Mouse (Mus musculus) heart, postnatal 14 days (tissue): ENCODE measurements at regions not wholly inside any gene's neighbourhood (a gene's known extent, or its start where the extent isn't known, plus 50 kb on each side); places are given as distances from the start of the nearest gene placed in this dataset.
"Not testable (repeated sequence)": the region's sequence is repeated elsewhere in the genome, so short reads cannot be mapped to it uniquely, and the experiment has no call there.

Experiments
- DNase-seq, 2 experiments: peaks; one replicate each; pipeline ENCODE4 v3.0.0; 2021 to 2022
- intact Hi-C: fragments of 180-260 bp; cut with DNase I; formaldehyde crosslinking; loops from one replicate; pipeline ENCODE4 v1.15.1; 2025
- microRNA-seq, 2 experiments: library from miRNA; unstranded; fragments of <30 nt; microRNA quantifications; one replicate each; pipeline ENCODE4 v1.2.0; 2021 to 2022

DNA sequence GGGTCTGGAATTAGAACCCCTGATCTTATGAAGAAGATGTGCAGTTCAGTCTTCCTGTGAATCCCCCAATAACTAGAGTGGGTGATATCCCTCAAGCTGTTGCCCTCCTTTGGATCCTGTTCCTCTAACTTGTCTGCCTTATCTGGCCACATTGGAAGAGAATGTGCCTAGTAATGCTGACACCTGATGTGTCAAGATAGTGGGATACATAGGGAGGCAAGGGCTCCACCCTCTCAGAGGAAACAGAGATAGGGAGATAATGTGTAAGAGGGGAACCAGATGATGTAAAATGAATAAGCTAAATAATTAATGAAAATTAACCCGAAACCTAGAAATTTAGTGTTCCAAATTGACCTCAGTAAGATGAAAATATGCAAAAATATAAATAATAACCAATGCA lies 294.4 kb upstream of the Zfp386 start:
- DNase-seq, intact Hi-C loops: not testable (repeated sequence)

DNA sequence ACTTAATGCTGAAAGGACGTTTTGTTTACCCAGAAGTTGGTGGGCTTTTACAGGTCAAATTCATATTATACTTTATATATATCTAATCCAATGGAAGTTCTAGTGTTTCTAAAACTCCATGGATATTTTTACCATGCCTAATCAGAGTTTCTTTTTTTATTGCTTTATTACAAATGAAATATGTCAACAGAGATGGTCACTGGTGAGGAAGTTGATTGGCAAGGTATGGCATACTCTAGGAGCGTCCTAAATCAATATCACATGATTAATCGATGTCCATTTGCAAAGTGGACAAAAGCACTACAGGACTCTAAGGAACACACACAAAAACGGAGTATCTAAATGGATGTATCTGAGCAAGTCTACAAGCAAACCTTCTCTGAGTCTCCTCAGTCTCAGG lies 290.0 kb upstream of the Zfp386 start:
- intact Hi-C loops, DNase-seq: not testable (repeated sequence)

DNA sequence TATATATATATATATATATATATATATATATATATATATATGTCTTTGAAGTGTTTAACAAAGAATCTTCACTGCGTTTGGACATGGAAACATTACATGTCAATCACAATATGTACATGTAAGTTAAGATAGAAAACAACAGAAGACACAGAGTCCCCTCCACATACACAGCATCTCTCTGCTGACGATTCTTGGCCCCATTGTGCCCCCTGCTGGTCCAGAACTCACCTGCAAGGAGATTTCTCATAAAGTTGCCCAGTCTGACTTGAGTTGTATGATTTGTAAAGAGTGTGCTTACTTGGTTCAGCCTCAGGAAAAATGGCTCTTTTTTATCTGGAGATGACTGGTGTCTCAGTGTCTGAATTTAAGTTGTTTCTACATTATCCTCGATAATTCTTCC lies 288.5 kb upstream of the Zfp386 start:
- DNase-seq, intact Hi-C loops: not testable (repeated sequence)

DNA sequence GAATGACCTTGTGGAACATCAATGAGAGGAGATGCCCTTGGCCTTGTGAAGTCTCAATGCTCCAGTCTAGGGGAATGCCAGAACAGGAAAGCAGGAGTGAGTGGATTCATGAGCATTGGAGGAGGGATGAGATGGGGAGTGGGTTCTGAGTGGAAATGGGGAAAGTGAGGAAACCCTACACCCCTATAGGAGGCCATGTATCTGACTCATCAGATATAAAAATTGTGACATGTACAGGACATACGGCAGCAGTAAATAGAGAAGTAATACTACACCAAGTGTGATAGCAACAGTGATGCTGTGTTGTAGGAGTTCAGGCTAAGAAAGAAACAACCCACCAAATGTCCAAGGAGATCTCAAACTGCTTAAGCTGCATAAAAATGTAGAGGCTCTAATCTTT lies 285.8 kb upstream of the Zfp386 start:
- intact Hi-C loops, DNase-seq: not testable (repeated sequence)

DNA sequence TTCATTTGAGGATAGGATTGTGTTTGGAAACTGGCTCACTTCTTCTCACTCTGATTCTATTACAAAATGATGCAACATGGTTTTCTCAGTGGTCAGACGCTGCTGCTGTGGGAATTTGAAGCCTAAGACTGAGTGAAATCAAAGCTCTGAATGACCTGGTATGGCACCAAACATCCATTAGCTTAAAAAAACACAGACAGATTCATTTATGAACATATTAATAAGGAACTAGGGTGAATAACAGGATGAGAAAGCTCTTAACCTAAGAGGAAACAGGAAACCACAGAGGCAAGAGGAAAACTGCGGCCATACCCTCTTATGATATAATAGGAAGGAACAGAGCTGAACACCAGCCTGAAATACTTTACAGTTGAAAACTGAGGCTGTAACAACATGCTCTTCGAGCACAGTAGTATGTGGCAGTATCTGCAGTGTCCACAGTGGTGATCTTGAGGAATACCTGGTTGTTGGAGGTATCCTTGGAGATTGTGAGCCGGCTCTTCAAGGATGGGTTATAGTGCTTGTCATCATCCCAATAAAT lies 282.5 kb upstream of the Zfp386 start:
- intact Hi-C loops, DNase-seq: not testable (repeated sequence)

DNA sequence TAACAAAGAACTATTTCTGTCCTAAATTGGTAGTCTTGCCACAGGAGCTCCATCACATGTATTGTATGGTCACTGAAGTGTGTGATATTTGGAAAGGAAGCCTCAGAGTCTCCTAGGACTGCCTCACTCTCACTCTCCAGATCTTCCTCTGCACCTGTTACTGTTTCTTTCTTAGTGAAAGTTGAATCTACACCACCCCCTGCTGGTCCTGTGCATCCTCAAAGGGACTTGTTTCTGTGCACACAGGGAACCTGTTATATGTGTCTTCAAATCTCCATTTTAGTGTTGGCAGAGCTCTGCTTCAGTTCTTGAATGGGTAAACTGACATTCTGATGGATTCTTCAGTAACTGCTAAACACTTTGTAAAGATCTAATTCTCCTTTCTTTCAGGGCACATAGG lies 276.3 kb upstream of the Zfp386 start:
- DNase-seq, intact Hi-C loops: not testable (repeated sequence)

DNA sequence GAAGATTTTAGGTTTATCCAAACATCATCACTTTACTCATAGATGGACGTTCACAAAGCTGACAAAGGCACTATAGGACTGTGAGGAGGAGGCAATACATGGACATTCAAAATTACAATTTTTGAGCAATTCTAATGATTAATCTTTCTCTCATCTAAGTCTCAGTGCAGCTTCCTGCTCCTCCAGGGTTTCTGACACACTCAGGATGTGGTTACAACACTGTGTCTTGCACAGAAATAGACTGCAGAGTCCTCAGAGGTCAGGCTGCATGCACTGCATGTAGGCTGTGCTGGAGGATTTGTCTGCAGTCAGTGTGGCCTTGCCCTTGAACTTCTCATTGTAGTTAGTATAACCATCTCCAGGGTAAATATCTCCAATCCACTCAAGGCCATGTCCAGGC lies 257.2 kb upstream of the Zfp386 start:
- intact Hi-C loops, DNase-seq: not testable (repeated sequence)

DNA sequence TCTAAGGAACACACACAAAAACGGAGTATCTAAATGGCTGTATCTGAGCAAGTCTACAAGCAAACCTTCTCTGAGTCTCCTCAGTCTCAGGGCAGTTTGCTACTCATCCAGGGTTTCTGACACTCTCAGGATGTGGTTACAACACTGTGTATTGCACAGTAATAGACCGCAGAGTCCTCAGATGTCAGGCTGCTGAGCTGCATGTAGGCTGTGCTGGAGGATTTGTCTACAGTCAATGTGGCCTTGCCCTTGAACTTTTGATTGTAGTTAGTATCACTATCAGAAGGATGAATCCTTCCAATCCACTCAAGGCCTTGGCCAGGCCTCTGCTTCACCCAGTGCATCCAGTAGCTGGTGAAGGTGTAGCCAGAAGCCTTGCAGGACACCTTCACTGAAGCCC lies 245.0 kb upstream of the Zfp386 start:
- intact Hi-C loops = not testable (repeated sequence)

DNA sequence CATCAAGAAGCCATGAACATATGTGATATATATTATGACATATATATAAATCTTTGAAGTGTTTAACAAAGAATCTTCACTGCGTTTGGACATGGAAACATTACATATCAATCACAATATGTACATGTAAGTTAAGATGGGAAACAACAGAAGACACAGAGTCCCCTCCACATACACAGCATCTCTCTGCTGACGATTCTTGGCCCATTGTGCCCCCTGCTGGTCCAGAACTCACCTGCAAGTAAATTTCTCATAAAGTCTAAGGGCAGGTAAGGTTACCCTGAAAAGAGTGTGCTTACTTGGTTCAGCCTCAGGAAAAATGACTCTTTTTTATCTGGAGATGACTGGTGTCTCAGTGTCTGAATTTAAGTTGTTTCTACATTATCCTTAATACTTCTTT lies 243.8 kb upstream of the Zfp386 start:
- intact Hi-C loops, DNase-seq: not testable (repeated sequence)

More for the DNA sequence above, 245.0 kb upstream of the Zfp386 start:
- DNase-seq = not testable (repeated sequence)

DNA sequence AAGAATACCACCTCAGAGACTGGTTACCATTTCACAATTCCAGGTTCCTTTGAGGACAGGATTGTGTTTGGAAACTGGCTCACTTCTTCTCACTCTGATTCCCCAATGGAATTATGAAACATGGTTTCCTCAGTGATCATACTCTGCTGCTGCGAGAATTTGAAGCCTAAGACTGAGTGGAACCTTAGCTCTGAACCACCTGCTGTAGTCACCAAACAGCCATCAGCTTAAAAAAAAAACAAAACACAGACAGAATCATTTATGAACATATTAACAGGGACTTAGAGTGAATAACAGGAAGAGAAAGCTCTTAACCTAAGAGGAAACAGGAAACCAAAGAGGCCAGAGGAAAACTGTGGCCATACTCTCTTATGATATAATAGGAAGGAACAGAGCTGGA lies 239.5 kb upstream of the Zfp386 start:
- intact Hi-C loops = no loop called here
- no peak for DNase-seq

Small RNAs in the stretch of these regions (microRNA-seq; reads per million reads assigned to microRNA genes)
- gene Gm27722 = 0 reads per million in 2 experiments
- gene Mir6388 = 0 reads per million in 2 experiments
